Mouse (Mus musculus): Measurements from ENCODE around the gene Arhgef26. TPM values are rescaled to one million over a fixed set of nuclear protein-coding genes. Genes with fewer than 3 reads are reported as not detected.

Gene Arhgef26
- total RNA-seq (2014; fragmentation: Nextera tagmentation), result not detected in 2 replicates
- total RNA-seq (2017), result not detected in 2 replicates

DNA sequence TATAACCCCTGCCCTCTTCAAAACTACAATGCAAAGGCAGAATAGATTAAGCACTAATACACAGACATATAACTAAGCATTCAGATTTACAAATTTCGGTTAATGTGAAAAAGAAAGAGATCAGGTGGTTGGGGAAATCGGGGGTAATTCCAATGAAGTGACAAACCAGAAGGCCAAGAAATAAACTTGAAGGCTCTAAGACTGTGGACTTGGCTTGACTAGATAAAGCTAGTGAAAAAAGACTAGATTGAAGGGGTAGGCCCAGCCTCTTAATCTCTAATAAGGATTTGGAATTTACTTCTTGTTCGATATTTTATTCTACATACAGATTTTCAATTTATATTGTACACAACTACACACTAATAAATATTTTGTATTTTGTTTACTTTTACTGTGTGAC, at the start of gene Arhgef26:
TSS of gene Arhgef26 (plus strand) at position 301 of the 400 bp plus-strand sequence.
- no peak for ATAC-seq (replicated peaks; ENCODE audit: poor library complexity, severe bottlenecking)

GRCm38 (mm10) chr3:62310493-62310892, 27.7 kb upstream of the Arhgef26 start:
- no peak for ATAC-seq (replicated peaks; ENCODE audit: poor library complexity, severe bottlenecking)

DNA sequence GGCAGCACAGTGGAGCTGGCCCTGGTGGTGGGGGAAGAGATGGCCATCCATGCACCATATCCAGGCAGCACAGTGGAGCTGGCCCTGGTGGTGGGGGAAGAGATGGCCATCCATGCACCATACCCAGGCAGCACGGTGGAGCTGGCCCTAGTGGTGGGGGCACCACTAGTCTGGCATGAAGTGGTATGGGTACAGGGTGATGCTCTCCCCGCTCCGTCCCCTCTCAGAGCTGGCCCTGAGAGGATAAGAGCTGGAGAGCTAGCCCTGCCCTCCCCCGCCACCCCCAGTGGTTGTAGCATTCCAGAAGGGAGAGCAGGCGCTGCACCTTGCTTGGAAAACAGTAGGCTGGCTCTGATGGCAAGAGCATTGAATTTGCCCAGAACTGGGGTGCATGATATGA, 26.9 kb upstream of the Arhgef26 start:
- ATAC-seq (replicated peaks; ENCODE audit: poor library complexity, severe bottlenecking), result no peak

DNA sequence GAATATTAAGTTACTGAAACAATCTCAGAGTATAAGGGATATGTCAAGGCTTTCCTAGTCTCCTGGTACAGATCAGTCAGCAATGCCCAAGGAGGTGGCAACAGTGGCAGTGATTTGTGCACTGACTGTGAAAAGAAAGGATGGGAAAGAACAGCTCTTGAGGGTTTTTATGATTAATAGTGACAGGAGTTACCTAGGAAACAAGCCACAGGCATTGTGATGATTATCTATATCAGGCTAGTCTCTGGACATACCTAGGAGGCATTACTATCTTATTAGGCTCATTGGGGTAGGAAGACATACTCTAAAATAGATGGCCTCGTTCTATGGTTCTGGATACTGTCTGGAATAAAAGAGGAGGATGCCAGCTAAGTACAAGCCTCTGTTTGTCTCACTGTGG, 13.4 kb upstream of the Arhgef26 start:
- no peak for ATAC-seq (replicated peaks; ENCODE audit: poor library complexity, severe bottlenecking)

DNA sequence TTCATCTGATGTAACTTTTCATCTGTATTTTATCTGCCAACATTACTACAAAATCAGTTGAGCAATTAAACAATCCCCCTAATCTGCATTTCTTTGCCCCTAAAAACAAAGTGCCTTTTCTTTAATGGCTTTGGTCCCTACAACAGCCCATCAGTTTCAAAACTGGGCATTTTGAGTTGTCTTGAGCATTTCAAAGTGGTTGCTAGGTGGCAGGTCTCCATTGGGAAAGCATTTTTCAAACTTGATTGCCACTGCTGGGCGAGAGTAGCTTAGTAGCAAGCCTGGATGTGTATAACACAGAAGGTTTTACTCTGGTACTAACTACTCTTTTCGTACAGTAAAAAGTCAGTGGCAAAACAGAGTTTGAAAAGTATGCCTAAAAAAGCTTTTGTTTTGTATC, 10.2 kb upstream of the Arhgef26 start:
- no peak for ATAC-seq (replicated peaks; ENCODE audit: poor library complexity, severe bottlenecking)

- ATAC-seq (replicated peaks; ENCODE audit: poor library complexity, severe bottlenecking), result no peak
Measured at GRCm38 (mm10) chr3:62338461-62338853, 313 bp downstream of the Arhgef26 start.

GRCm38 (mm10) chr3:62338854-62339515, 841 bp downstream of the Arhgef26 start:
- peak; percentile 70 for ATAC-seq (replicated peaks; ENCODE audit: poor library complexity, severe bottlenecking)

GRCm38 (mm10) chr3:62339516-62340051, 1.4 kb downstream of the Arhgef26 start:
- ATAC-seq (replicated peaks; ENCODE audit: poor library complexity, severe bottlenecking), result peak; percentile 54

- no peak for ATAC-seq (replicated peaks; ENCODE audit: poor library complexity, severe bottlenecking)
Measured at GRCm38 (mm10) chr3:62340154-62340760, 2.1 kb downstream of the Arhgef26 start.

DNA sequence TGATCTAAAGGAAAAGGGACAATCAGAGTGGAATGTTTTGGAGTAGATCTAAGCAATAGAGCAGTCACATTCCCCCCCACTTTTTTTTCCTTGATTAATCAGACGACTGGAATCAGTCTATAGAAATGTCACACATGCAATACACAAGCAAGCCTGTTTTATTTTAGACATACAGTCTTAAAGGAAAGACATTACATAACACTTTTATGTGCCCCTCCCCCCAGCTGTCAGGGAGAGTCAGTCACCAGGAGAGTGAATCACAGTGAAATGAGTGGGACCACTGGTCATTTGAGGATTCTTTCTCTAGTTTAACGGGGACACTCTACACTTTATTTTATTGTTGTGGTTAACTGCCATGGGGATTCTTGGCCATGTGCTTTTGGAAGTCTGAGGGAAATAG, 2.7 kb downstream of the Arhgef26 start:
- no peak for ATAC-seq (replicated peaks; ENCODE audit: poor library complexity, severe bottlenecking)

- ATAC-seq (replicated peaks; ENCODE audit: poor library complexity, severe bottlenecking), result peak; percentile 27; the same call in 1 of the 2 replicates
Measured at GRCm38 (mm10) chr3:62341496-62342205, 3.5 kb downstream of the Arhgef26 start.

- ATAC-seq (replicated peaks; ENCODE audit: poor library complexity, severe bottlenecking), result no peak
Measured at GRCm38 (mm10) chr3:62348514-62349217, 10.5 kb downstream of the Arhgef26 start.

DNA sequence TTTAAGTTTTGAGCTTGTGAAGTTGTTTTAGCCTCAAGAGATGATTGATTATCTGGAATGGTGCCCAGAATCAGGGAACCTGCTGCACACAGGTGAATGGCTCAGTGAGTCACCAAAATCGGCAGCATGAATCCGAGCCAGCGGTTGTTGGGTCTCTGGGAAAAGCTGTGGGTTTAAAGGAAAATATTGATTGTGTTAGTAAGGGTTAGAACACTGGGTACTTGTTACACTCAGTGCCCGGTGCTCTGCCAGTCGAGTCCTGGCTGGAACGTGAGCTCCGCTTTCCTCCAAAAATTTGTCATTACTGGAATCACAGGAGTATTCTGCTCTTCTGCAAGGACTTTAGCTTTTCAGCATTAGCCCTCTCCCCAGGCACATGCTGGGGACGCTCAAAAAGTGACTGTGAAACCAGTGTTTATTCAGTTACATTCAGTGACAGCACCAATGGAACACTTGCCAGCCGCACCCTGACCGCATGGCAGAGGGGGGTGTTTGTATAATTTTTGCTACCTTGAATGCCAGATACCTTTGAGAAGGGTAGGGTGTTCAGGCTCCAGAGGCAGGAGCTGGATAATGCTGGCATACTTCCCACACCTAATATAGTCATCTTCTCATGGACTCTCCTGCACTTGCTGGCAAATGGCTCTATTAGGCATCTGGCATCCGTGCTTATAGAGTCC, 11.2 kb downstream of the Arhgef26 start:
- no peak for ATAC-seq (replicated peaks; ENCODE audit: poor library complexity, severe bottlenecking)

- ATAC-seq (replicated peaks; ENCODE audit: poor library complexity, severe bottlenecking), result no peak
Measured at GRCm38 (mm10) chr3:62352071-62352470, 13.9 kb downstream of the Arhgef26 start.

DNA sequence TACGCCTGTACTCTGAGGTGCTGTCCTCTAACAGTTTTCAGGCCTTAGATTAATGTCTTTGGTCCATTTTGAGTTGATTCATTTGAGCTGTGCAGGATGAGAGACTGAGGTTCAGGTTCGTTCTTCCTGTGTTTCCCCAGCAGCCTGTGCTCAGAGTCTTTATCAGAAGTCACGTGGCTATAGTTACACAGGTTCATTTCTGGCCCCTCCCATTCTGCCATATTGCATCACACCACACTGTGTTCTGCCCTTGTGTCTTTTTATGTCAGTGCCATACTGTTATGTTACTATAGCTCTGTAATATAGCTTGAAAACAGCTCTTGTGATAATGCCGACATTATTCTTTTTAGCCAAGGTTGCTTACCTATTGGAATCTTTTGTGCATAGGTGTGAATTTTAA, 14.7 kb downstream of the Arhgef26 start:
- ATAC-seq (replicated peaks; ENCODE audit: poor library complexity, severe bottlenecking), result no peak

DNA sequence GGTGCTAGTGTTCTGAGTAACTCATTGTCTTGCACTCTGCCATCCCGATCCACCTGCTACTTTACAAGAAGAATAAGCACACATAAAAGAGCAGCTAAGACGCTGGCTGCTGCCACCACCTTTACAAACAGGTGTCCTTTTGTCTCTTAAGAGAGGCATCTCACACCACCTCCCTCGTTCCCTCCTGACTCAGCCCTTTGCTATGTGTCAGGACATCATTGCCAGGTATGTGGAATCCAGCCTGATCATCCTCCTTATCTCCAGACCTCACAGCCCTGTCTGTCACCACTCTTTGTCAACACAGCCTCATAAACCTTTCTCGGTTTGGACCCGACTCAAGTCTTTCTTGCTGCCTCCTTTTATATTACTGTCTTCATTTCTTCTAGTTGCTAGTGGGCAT, 29.7 kb downstream of the Arhgef26 start:
- ATAC-seq (replicated peaks; ENCODE audit: poor library complexity, severe bottlenecking), result no peak

- ATAC-seq (replicated peaks; ENCODE audit: poor library complexity, severe bottlenecking), result no peak
Measured at GRCm38 (mm10) chr3:62372841-62373240, 34.7 kb downstream of the Arhgef26 start.

DNA sequence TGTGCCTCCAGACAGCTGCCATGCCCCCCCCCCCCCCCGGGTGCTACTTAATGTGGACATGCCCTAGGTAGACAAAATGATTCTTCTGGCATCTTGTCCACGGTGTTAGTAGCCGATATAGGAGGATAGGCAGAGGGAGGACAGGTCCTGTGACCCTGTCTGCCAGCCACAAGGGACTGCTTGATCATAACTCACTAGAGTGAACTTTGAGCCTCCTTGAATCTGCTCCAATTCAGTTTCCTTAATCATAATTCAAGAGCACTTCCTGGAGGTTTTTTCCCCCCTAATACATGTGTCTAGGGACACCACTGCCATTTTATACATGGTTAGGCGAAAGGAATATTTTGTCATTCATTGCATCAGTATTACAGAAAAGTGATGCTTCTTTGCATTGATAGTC, 36.2 kb downstream of the Arhgef26 start:
- no peak for ATAC-seq (replicated peaks; ENCODE audit: poor library complexity, severe bottlenecking)

GRCm38 (mm10) chr3:62374831-62375230, 36.7 kb downstream of the Arhgef26 start:
- no peak for ATAC-seq (replicated peaks; ENCODE audit: poor library complexity, severe bottlenecking)

- no peak for ATAC-seq (replicated peaks; ENCODE audit: poor library complexity, severe bottlenecking)
Measured at GRCm38 (mm10) chr3:62376719-62377118, 38.6 kb downstream of the Arhgef26 start.
